Mouse (Mus musculus) embryonic facial prominence, embryonic 11.5 days (tissue): ENCODE results near the gene Tmem151b. TPM values are rescaled to one million over a fixed set of nuclear protein-coding genes. Genes with fewer than 3 reads are reported as not detected.

Experiments
- ATAC-seq: fragments of 200-750 bp; cut with Nextera tagmentation; replicated peaks from 2 replicates; pipeline ENCODE4 v1.8.0; 2017; ENCODE audit warnings: low read depth; ENCODE audit not compliant: insufficient number of reproducible peaks, low FRiP score, low TSS enrichment
- DNase-seq: peaks from one replicate; pipeline ENCODE4 v3.0.0-alpha.2; 2015; ENCODE audit warnings: low spot score
- H3K27ac ChIP-seq: fragments of 300-500 bp; sonication (generic); replicated peaks from 2 replicates; pipeline ENCODE4 v1.5.1; 2014; ENCODE audit warnings: mild to moderate bottlenecking, low read depth, low read length, control low read depth
- H3K27me3 ChIP-seq: fragments of 300-500 bp; sonication (generic); 2 replicates; pipeline ENCODE4 v1.6.1; 2014; ENCODE audit warnings: mild to moderate bottlenecking, low read length, moderate library complexity, mixed read lengths; ENCODE audit not compliant: control insufficient read depth, insufficient read depth
- H3K36me3 ChIP-seq: fragments of 300-500 bp; sonication (generic); replicated peaks from 2 replicates; pipeline ENCODE4 v1.6.1; 2014; ENCODE audit warnings: low read depth, mild to moderate bottlenecking, low read length, moderate library complexity, mixed read lengths; ENCODE audit not compliant: control insufficient read depth, insufficient read depth
- H3K4me1 ChIP-seq: fragments of 300-500 bp; sonication (generic); 2 replicates; pipeline ENCODE4 v1.6.1; 2014; ENCODE audit warnings: low read length, mixed read lengths; ENCODE audit not compliant: control insufficient read depth, insufficient read depth
- H3K4me2 ChIP-seq: fragments of 300-500 bp; sonication (generic); 2 replicates; pipeline ENCODE4 v1.6.1; 2014; ENCODE audit warnings: low read depth, mild to moderate bottlenecking, control low read depth, low read length, moderate library complexity
- H3K4me3 ChIP-seq: fragments of 300-500 bp; sonication (generic); 2 replicates; pipeline ENCODE4 v1.5.1; 2014; ENCODE audit warnings: low read depth, low read length, control low read depth
- H3K9ac ChIP-seq: fragments of 300-500 bp; sonication (generic); replicated peaks from 2 replicates; pipeline ENCODE4 v1.6.1; 2014; ENCODE audit warnings: mild to moderate bottlenecking, control low read depth, low read length
- H3K9me3 ChIP-seq: fragments of 300-500 bp; sonication (generic); replicated peaks from 2 replicates; pipeline ENCODE4 v1.6.1; 2016; ENCODE audit warnings: mild to moderate bottlenecking, low read length, inconsistent platforms, mixed read lengths; ENCODE audit not compliant: control insufficient read depth
- WGBS: fragments of 180-500 bp; shearing (Covaris S2); extraction: QIAGEN DNeasy Blood & Tissue Kit; methylation state at CpG from one replicate; pipeline ENCODE4 v1.1.7; 2014; 5-methylcytosine and 5-hydroxymethylcytosine counted together
- polyA plus RNA-seq: library from polyadenylated mRNA; unstranded; fragments of >200 nt; fragmentation: Nextera tagmentation; extraction: Ambion mirVana; gene quantifications from 2 replicates; pipeline ENCODE4 v1.2.1, GENCODE M21; 2014

Tmem151b gene
- polyA plus RNA-seq, 1 experiment from 2014 or later: 5.4 TPM

GRCm38 (mm10) chr17:45556514-45557245 lies 7.2 kb upstream of the Tmem151b start:
- Histone ChIP-seq H3K9ac (0 out of 2 replicates have a peak overlapping the region, but pooled peaks have one; percentile 22), H3K4me1 (peaks cover 5% of the 10 kb centered on the region; the same call in 1 of the 2 replicates), H3K4me3 (peak overlapping the region; percentile 66; the same call in 1 of the 2 replicates), H3K9me3 (no peaks in the 10 kb centered on the region), H3K36me3 (no peaks in the 10 kb centered on the region), H3K4me2 (peak overlapping the region; percentile 96; the same call in 1 of the 2 replicates), H3K27ac (no peak overlapping the region), H3K27me3 (0 out of 2 replicates have a peak, but pooled peaks cover 2% of the 10 kb centered on the region)
- WGBS: 67% methylated on average over 3 of the region's 3 CpGs
- ATAC-seq (no peak), DNase-seq (no peak)

DNA sequence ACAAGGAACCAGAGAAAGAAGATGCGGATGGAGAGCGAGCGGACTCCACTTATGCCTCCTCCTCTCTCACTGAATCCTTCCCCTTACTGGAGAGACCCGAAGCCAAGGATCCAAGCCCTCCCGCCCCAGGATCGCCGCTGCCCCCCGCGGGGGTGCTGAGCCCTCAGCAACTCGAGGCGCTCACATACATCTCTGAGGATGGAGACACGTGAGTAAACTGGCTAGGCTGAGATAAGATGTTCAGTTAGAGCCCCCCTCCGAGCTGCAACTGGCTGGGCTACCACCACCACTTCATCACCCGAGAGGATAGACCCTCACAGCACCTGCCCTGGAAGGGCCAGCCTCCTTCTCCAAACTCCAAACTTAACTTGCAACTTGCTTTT lies 6.6 kb upstream of the Tmem151b start:
- DNase-seq (no peak), ATAC-seq (no peak)
- Histone ChIP-seq H3K4me3 (peak overlapping the region; percentile 66), H3K4me1 (peaks cover 5% of the 10 kb centered on the region; the same call in 1 of the 2 replicates), H3K9me3 (no peaks in the 10 kb centered on the region), H3K27me3 (0 out of 2 replicates have a peak, but pooled peaks cover 2% of the 10 kb centered on the region), H3K4me2 (peak overlapping the region; percentile 96), H3K27ac (no peak overlapping the region), H3K36me3 (no peaks in the 10 kb centered on the region), H3K9ac (peak overlapping the region; percentile 82)
- WGBS: 5% methylated on average over 13 of the region's 14 CpGs

GRCm38 (mm10) chr17:45555452-45556106 lies 6.1 kb upstream of the Tmem151b start, which contains the start of gene Nfkbie:
Gene Nfkbie (plus strand): TSS chr17:45555703.
- H3K4me3 ChIP-seq: peak within 1 kb of the TSS; percentile 66
- peak within 1 kb of the TSS; percentile 82 for H3K9ac ChIP-seq
- WGBS: under 1% methylated on average over 45 of the region's 45 CpGs
- H3K4me2 ChIP-seq: peak within 1 kb of the TSS; percentile 96
- H3K9me3 ChIP-seq: no peaks in the 10 kb centered on the region
- H3K4me1 ChIP-seq: peaks cover 5% of the 10 kb centered on the region; the same call in 1 of the 2 replicates
- DNase-seq: peak; percentile 97
- ATAC-seq: peak; percentile 63
- no peak within 1 kb of the TSS for H3K27ac ChIP-seq
- no peaks in the 10 kb centered on the region for H3K36me3 ChIP-seq
- 0 out of 2 replicates have a peak, but pooled peaks cover 2% of the 10 kb centered on the region for H3K27me3 ChIP-seq

DNA sequence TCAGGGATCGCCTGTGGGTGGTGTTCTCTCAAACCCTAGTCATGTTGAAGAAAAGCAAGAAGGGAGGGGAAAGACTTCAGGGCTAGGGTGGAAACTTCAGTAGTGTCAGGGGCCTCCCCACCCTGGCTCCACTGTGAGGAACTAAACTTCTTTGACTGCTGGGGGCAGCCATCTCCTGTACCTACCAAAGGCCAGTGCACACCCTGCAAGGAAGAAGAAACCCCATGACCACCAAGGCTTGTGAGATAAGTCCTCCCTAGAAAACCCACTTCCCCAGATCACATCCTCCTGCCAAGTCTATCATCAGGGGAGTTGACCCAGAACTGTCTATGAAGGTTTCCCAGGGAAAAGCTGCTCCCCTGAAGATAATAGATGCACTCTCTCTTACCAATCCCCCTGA lies 4.9 kb upstream of the Tmem151b start:
- 56% methylated on average over 1 of the region's 1 CpGs for WGBS
- H3K4me1 ChIP-seq: peaks cover 5% of the 10 kb centered on the region; the same call in 1 of the 2 replicates

DNA sequence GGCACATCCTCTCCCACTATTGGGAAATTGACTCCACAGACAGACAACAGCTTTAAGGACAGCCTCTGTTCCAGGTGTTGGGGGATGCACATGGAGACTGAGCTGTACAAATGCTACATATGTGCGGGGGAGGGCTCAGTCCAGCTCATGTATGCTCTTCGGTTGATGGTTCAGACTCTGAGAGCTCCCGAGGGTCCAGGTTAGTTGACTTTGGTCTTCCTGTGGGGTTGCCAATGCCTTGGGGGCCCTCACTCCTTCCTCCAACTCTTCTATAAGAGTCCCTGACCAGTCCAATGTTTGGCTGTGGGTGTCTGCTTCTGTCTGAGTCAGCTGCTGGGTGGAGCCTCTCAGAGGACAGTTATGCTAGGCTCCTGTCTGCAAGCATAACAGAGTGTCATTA lies 3.6 kb upstream of the Tmem151b start:
- H3K9ac ChIP-seq: no peak overlapping the region
- no peak for ATAC-seq
- no peak for DNase-seq
- H3K36me3 ChIP-seq: no peaks in the 10 kb centered on the region
- H3K4me2 ChIP-seq: no peak overlapping the region
- no peak overlapping the region for H3K4me3 ChIP-seq
- H3K27ac ChIP-seq: no peak overlapping the region
- no peaks in the 10 kb centered on the region for H3K9me3 ChIP-seq
- 0 out of 2 replicates have a peak, but pooled peaks cover 5% of the 10 kb centered on the region for H3K27me3 ChIP-seq
- peaks cover 5% of the 10 kb centered on the region; the same call in 1 of the 2 replicates for H3K4me1 ChIP-seq
- WGBS: 78% methylated on average over 3 of the region's 3 CpGs

More for the DNA sequence above, 4.9 kb upstream of the Tmem151b start:
- Histone ChIP-seq H3K27me3 (0 out of 2 replicates have a peak, but pooled peaks cover 2% of the 10 kb centered on the region), H3K9me3 (no peaks in the 10 kb centered on the region), H3K9ac (no peak overlapping the region), H3K36me3 (no peaks in the 10 kb centered on the region), H3K27ac (no peak overlapping the region), H3K4me3 (no peak overlapping the region), H3K4me2 (no peak overlapping the region)
- DNase-seq: no peak
- no peak for ATAC-seq

DNA sequence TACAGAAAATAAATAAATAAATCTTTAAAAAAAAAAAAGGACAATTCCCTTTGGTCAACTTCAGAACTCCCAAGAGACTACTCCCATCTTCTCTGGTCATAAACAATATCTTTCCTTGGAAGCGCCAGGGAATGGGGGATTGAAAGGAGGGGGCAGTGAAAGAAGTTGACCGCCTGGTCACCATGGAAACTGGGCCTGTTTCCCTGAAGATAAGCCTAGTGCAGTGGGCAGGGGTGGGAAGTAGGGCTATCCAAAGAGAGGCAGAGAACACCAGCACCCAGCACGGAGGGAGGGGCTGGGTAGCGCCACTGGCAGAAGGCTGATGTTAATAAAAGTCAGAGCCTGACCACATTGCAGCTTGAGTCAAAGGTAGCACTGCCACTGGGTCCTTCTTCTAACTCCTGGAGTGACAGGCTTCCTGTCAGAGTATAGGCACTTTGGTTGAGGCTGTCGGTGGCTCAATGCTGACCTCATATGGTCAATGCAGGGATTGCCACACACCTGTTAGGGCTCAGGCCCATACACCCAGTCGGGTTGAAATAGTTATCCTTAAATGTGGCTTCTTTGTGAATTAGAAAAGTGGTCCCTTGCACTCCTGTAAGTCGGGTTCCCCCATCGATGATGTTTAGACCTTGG lies 2.5 kb upstream of the Tmem151b start:
- no peaks in the 10 kb centered on the region for H3K36me3 ChIP-seq
- H3K27me3 ChIP-seq: peaks cover 11% of the 10 kb centered on the region
- H3K9ac ChIP-seq: no peak overlapping the region
- no peak overlapping the region for H3K27ac ChIP-seq
- WGBS: 3% methylated on average over 8 of the region's 8 CpGs
- no peak overlapping the region for H3K4me2 ChIP-seq
- ATAC-seq (no peak), DNase-seq (peak; percentile 86)
- no peak overlapping the region for H3K4me3 ChIP-seq
- H3K4me1 ChIP-seq: peaks cover 5% of the 10 kb centered on the region; the same call in 1 of the 2 replicates
- H3K9me3 ChIP-seq: no peaks in the 10 kb centered on the region

- Histone ChIP-seq H3K4me2 (no peak overlapping the region), H3K27ac (no peak overlapping the region), H3K4me3 (no peak overlapping the region), H3K9me3 (no peaks in the 10 kb centered on the region), H3K27me3 (peaks cover 15% of the 10 kb centered on the region), H3K36me3 (no peaks in the 10 kb centered on the region; the same call in 1 of the 2 replicates), H3K9ac (no peak overlapping the region), H3K4me1 (peaks cover 4% of the 10 kb centered on the region; the same call in 1 of the 2 replicates)
- 47% methylated on average over 7 of the region's 7 CpGs for WGBS
- DNase-seq (no peak), ATAC-seq (no peak)
Measured at GRCm38 (mm10) chr17:45551249-45551796, 1.8 kb upstream of the Tmem151b start.
